Mouse (Mus musculus): ENCODE measurements around the gene Heatr1.

DNA sequence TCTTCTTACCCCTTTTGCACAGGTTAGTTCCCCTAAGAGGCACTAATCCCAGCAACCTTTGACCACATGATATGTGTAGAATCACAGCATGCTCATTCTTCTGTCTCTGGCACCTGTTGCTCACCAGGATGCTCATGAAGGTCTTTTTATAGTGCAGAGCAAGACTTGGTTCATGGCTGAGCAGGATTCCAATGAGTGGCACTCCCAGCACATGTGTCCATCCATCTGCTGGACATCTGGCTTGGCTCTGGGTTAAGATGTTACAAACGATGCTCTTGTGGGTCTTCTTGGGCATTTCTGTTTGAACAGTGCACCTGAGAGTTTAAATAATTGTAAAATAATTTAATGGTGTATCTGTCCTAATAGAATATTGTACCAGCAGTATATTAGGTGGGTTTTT lies 18.0 kb upstream of the Heatr1 start:
- TF ChIP-seq CTCF (IDR thresholded peaks at IDR 0.05; ENCODE audit: insufficient read depth, low read depth, low read length) (no peak), POLR2A (IDR thresholded peaks at IDR 0.05; ENCODE audit: insufficient read depth, low read depth, low read length) (no peak)

Measured in olfactory bulb, adult 2 months (tissue).